Mouse (Mus musculus) adipose tissue, adult 10 weeks (tissue): ENCODE results near the gene Sympk. TPM values are rescaled to one million over a fixed set of nuclear protein-coding genes. Genes with fewer than 3 reads are reported as not detected.

Experiments
- polyA plus RNA-seq: library from polyadenylated mRNA; stranded (reverse); fragments of 350-450 nt; fragmentation: Illumina TruSeq; extraction: RNeasy Lipid Tissue Mini Kit (QIAGEN cat#74804); gene quantifications from one replicate; pipeline ENCODE4 v1.2.3, GENCODE M21; 2014; ENCODE audit warnings: low read depth, low replicate concordance

Gene Sympk
- polyA plus RNA-seq, result 63.7 TPM

GRCm38 (mm10) chr7:19024096-19024506, at the start of gene Sympk:
TSS of gene Sympk (plus strand) at chr7:19024377.

GRCm38 (mm10) chr7:18987100-18987499, 37.1 kb upstream of the Sympk start, which contains the start of gene Nanos2:
TSS of gene Nanos2 (plus strand) at chr7:18987400.

GRCm38 (mm10) chr7:18990601-18991295, 33.4 kb upstream of the Sympk start, which contains the start of gene Mypop:
TSS of gene Mypop (plus strand) at chr7:18991245.

GRCm38 (mm10) chr7:19003902-19004630, 20.1 kb upstream of the Sympk start, which contains the start of gene Irf2bp1:
TSS of gene Irf2bp1 (plus strand) at chr7:19004044.

GRCm38 (mm10) chr7:19023357-19023814, 791 bp upstream of the Sympk start, which contains the start of gene Foxa3:
TSS of gene Foxa3 (minus strand) at chr7:19023538.

GRCm38 (mm10) chr7:19054047-19054776, 30.0 kb downstream of the Sympk start, which contains the start of gene Rsph6a:
TSS of gene Rsph6a (plus strand) at chr7:19054690.

GRCm38 (mm10) chr7:19075723-19076585, 51.8 kb downstream of the Sympk start, which contains the start of gene Dmwd:
TSS of gene Dmwd (plus strand) at chr7:19076227.

GRCm38 (mm10) chr7:19083701-19084100, 59.5 kb downstream of the Sympk start, which contains the start of gene Dmpk:
TSS of gene Dmpk (plus strand) at chr7:19083849.

GRCm38 (mm10) chr7:19094471-19094825, 70.3 kb downstream of the Sympk start, which contains the start of gene Six5:
TSS of gene Six5 (plus strand) at chr7:19094594.

Other genes with a start within 250 kb of the Sympk start
- gene Psg19, start 225.9 kb upstream of the Sympk start, polyA plus RNA-seq, result not detected
- not detected for gene Psg17, start 202.8 kb upstream of the Sympk start, polyA plus RNA-seq
- gene Mill2, start 184.4 kb upstream of the Sympk start, polyA plus RNA-seq, result 11.0 TPM
- gene Pglyrp1, start 153.0 kb upstream of the Sympk start, polyA plus RNA-seq, result 3.0 TPM
- gene Ccdc61, start 114.0 kb upstream of the Sympk start, polyA plus RNA-seq, result 12.3 TPM
- 2.7 TPM for gene Nova2, start 98.5 kb upstream of the Sympk start, polyA plus RNA-seq
- not detected for gene Nanos2, start 37.0 kb upstream of the Sympk start, polyA plus RNA-seq
- gene Mypop, start 33.1 kb upstream of the Sympk start, polyA plus RNA-seq, result 4.2 TPM
- 17.3 TPM for gene Irf2bp1, start 20.3 kb upstream of the Sympk start, polyA plus RNA-seq
- not detected for gene Foxa3, start 839 bp upstream of the Sympk start, polyA plus RNA-seq
- gene Rsph6a, start 30.3 kb downstream of the Sympk start, polyA plus RNA-seq, result 4.0 TPM
- 28.5 TPM for gene Dmwd, start 51.9 kb downstream of the Sympk start, polyA plus RNA-seq
- gene Dmpk, start 59.5 kb downstream of the Sympk start, polyA plus RNA-seq, result 65.1 TPM
- 13.5 TPM for gene Six5, start 70.2 kb downstream of the Sympk start, polyA plus RNA-seq
- 0.34 TPM for gene Gm4969, start 94.0 kb downstream of the Sympk start, polyA plus RNA-seq
- 6.5 TPM for gene Fbxo46, start 95.5 kb downstream of the Sympk start, polyA plus RNA-seq
- 16.3 TPM for gene Qpctl, start 124.9 kb downstream of the Sympk start, polyA plus RNA-seq
- gene Snrpd2, start 125.3 kb downstream of the Sympk start, polyA plus RNA-seq, result 49.7 TPM
- 3.2 TPM for gene Gipr, start 141.8 kb downstream of the Sympk start, polyA plus RNA-seq
- 43.2 TPM for gene Eml2, start 152.0 kb downstream of the Sympk start, polyA plus RNA-seq
- 5.1 TPM for gene Gpr4, start 188.2 kb downstream of the Sympk start, polyA plus RNA-seq
- gene Opa3, start 204.0 kb downstream of the Sympk start, polyA plus RNA-seq, result 23.6 TPM
- gene Vasp, start 247.4 kb downstream of the Sympk start, polyA plus RNA-seq, result 45.6 TPM